Mouse (Mus musculus): Measurements from ENCODE around the gene Zswim4. TPM values are rescaled to one million over a fixed set of nuclear protein-coding genes. Genes with fewer than 3 reads are reported as not detected.
A peak's percentile ranks its signal among the peaks of the same experiment; 100 is the strongest.

The Zswim4 gene
- polyA plus RNA-seq, 1 experiment from 2014 or later, result 37.2 TPM

GRCm38 (mm10) chr8:84218143-84218542 lies 18.7 kb downstream of the Zswim4 start:
- no peak overlapping the region for H3K27ac ChIP-seq (replicated peaks)
- H3K4me3 ChIP-seq, result no peak overlapping the region
- no peaks in the 10 kb centered on the region for H3K27me3 ChIP-seq (replicated peaks; ENCODE audit: low read depth, poor library complexity, severe bottlenecking)
- peaks cover 99% of the 10 kb centered on the region for H3K36me3 ChIP-seq (replicated peaks)
- H3K4me1 ChIP-seq, result no peaks in the 10 kb centered on the region
- no peak for DNase-seq (ENCODE audit: low spot score)
- H3K9me3 ChIP-seq, result no peaks in the 10 kb centered on the region
- WGBS, result 94% methylated on average over 5 of the region's 5 CpGs

- Histone ChIP-seq H3K9me3 (no peaks in the 10 kb centered on the region), H3K27ac (replicated peaks) (no peak overlapping the region), H3K4me1 (no peaks in the 10 kb centered on the region), H3K4me3 (no peak overlapping the region), H3K36me3 (replicated peaks) (peaks cover 99% of the 10 kb centered on the region), H3K27me3 (replicated peaks; ENCODE audit: low read depth, poor library complexity, severe bottlenecking) (no peaks in the 10 kb centered on the region)
- DNase-seq (ENCODE audit: low spot score), result no peak
- 93% methylated on average over 11 of the region's 11 CpGs for WGBS
Measured at GRCm38 (mm10) chr8:84217206-84217605, 19.6 kb downstream of the Zswim4 start.

- Histone ChIP-seq H3K36me3 (replicated peaks) (peaks cover 99% of the 10 kb centered on the region), H3K4me1 (peaks cover 18% of the 10 kb centered on the region), H3K27ac (replicated peaks) (no peak overlapping the region), H3K4me3 (no peak overlapping the region), H3K9me3 (no peaks in the 10 kb centered on the region), H3K27me3 (replicated peaks; ENCODE audit: low read depth, poor library complexity, severe bottlenecking) (no peaks in the 10 kb centered on the region)
- DNase-seq (ENCODE audit: low spot score), result no peak
- WGBS, result 91% methylated on average over 4 of the region's 4 CpGs
Measured at GRCm38 (mm10) chr8:84213277-84213676, 23.6 kb downstream of the Zswim4 start.

- Histone ChIP-seq H3K36me3 (replicated peaks) (peaks cover 89% of the 10 kb centered on the region), H3K4me3 (no peak overlapping the region), H3K27ac (replicated peaks) (no peak overlapping the region), H3K4me1 (peaks cover 26% of the 10 kb centered on the region), H3K27me3 (replicated peaks; ENCODE audit: low read depth, poor library complexity, severe bottlenecking) (no peaks in the 10 kb centered on the region), H3K9me3 (no peaks in the 10 kb centered on the region)
- 94% methylated on average over 31 of the region's 31 CpGs for WGBS
- no peak for DNase-seq (ENCODE audit: low spot score)
Measured at GRCm38 (mm10) chr8:84211881-84212563, 24.8 kb downstream of the Zswim4 start.

GRCm38 (mm10) chr8:84211202-84211601 lies 25.7 kb downstream of the Zswim4 start:
- Histone ChIP-seq H3K4me3 (no peak overlapping the region), H3K9me3 (no peaks in the 10 kb centered on the region), H3K27ac (replicated peaks) (no peak overlapping the region), H3K36me3 (replicated peaks) (peaks cover 87% of the 10 kb centered on the region), H3K27me3 (replicated peaks; ENCODE audit: low read depth, poor library complexity, severe bottlenecking) (no peaks in the 10 kb centered on the region), H3K4me1 (peaks cover 26% of the 10 kb centered on the region)
- DNase-seq (ENCODE audit: low spot score), result no peak
- 94% methylated on average over 3 of the region's 3 CpGs for WGBS

- peak; percentile 84 for DNase-seq (ENCODE audit: low spot score)
Measured at GRCm38 (mm10) chr8:84210167-84210791, 26.6 kb downstream of the Zswim4 start.

GRCm38 (mm10) chr8:84208381-84209380 lies 28.2 kb downstream of the Zswim4 start:
- DNase-seq (ENCODE audit: low spot score), result no peak
- H3K27me3 ChIP-seq (replicated peaks; ENCODE audit: low read depth, poor library complexity, severe bottlenecking), result no peaks in the 10 kb centered on the region
- peaks cover 68% of the 10 kb centered on the region for H3K36me3 ChIP-seq (replicated peaks)
- H3K4me3 ChIP-seq, result peak overlapping the region; percentile 16; the same call in 1 of the 2 replicates
- 49% methylated on average over 17 of the region's 17 CpGs for WGBS
- peak overlapping the region; percentile 45 for H3K27ac ChIP-seq (replicated peaks)
- H3K9me3 ChIP-seq, result no peaks in the 10 kb centered on the region
- peaks cover 33% of the 10 kb centered on the region for H3K4me1 ChIP-seq

More at GRCm38 (mm10) chr8:84210167-84210791, 26.6 kb downstream of the Zswim4 start:
- Histone ChIP-seq H3K36me3 (replicated peaks) (peaks cover 84% of the 10 kb centered on the region), H3K27me3 (replicated peaks; ENCODE audit: low read depth, poor library complexity, severe bottlenecking) (no peaks in the 10 kb centered on the region), H3K27ac (replicated peaks) (no peak overlapping the region), H3K4me3 (0 out of 2 replicates have a peak overlapping the region, but pooled peaks have one; percentile 8), H3K9me3 (no peaks in the 10 kb centered on the region), H3K4me1 (peaks cover 26% of the 10 kb centered on the region)
- WGBS, result 62% methylated on average over 34 of the region's 34 CpGs

GRCm38 (mm10) chr8:84207811-84208210 lies 29.0 kb downstream of the Zswim4 start:
- H3K4me1 ChIP-seq, result peaks cover 42% of the 10 kb centered on the region
- H3K4me3 ChIP-seq, result 0 out of 2 replicates have a peak overlapping the region, but pooled peaks have one; percentile 5
- H3K36me3 ChIP-seq (replicated peaks), result peaks cover 60% of the 10 kb centered on the region
- H3K27me3 ChIP-seq (replicated peaks; ENCODE audit: low read depth, poor library complexity, severe bottlenecking), result peaks cover under 1% of the 10 kb centered on the region; the same call in 1 of the 2 replicates
- 64% methylated on average over 7 of the region's 7 CpGs for WGBS
- H3K27ac ChIP-seq (replicated peaks), result peak overlapping the region; percentile 45
- no peaks in the 10 kb centered on the region for H3K9me3 ChIP-seq
- peak; percentile 43 for DNase-seq (ENCODE audit: low spot score)

GRCm38 (mm10) chr8:84206666-84207065 lies 30.2 kb downstream of the Zswim4 start:
- peaks cover 48% of the 10 kb centered on the region for H3K36me3 ChIP-seq (replicated peaks)
- no peak for DNase-seq (ENCODE audit: low spot score)
- peaks cover 12% of the 10 kb centered on the region for H3K27me3 ChIP-seq (replicated peaks; ENCODE audit: low read depth, poor library complexity, severe bottlenecking)
- 92% methylated on average over 3 of the region's 3 CpGs for WGBS
- peaks cover 53% of the 10 kb centered on the region for H3K4me1 ChIP-seq
- no peak overlapping the region for H3K4me3 ChIP-seq
- no peaks in the 10 kb centered on the region for H3K9me3 ChIP-seq
- H3K27ac ChIP-seq (replicated peaks), result no peak overlapping the region

GRCm38 (mm10) chr8:84205073-84205472 lies 31.8 kb downstream of the Zswim4 start:
- Histone ChIP-seq H3K27me3 (replicated peaks; ENCODE audit: low read depth, poor library complexity, severe bottlenecking) (peaks cover 18% of the 10 kb centered on the region), H3K4me1 (peaks cover 65% of the 10 kb centered on the region), H3K36me3 (replicated peaks) (peaks cover 37% of the 10 kb centered on the region), H3K4me3 (no peak overlapping the region), H3K9me3 (no peaks in the 10 kb centered on the region), H3K27ac (replicated peaks) (no peak overlapping the region)
- DNase-seq (ENCODE audit: low spot score), result no peak
- 91% methylated on average over 5 of the region's 5 CpGs for WGBS

- 54% methylated on average over 13 of the region's 13 CpGs for WGBS
- peaks cover 28% of the 10 kb centered on the region for H3K36me3 ChIP-seq (replicated peaks)
- no peaks in the 10 kb centered on the region for H3K9me3 ChIP-seq
- H3K4me1 ChIP-seq, result peaks cover 69% of the 10 kb centered on the region
- peaks cover 18% of the 10 kb centered on the region for H3K27me3 ChIP-seq (replicated peaks; ENCODE audit: low read depth, poor library complexity, severe bottlenecking)
- DNase-seq (ENCODE audit: low spot score), result no peak
- H3K4me3 ChIP-seq, result peak overlapping the region; percentile 70
- peak overlapping the region; percentile 87 for H3K27ac ChIP-seq (replicated peaks)
Measured at GRCm38 (mm10) chr8:84203975-84204772, 32.7 kb downstream of the Zswim4 start.

Data from embryonic facial prominence, embryonic 10.5 days (tissue).